Mouse (Mus musculus) small intestine, adult 2 months (tissue): Measurements from ENCODE around the gene Nphp4.

ENCODE experiments used
- CTCF ChIP-seq: fragments of 200-500 bp; IDR thresholded peaks from 2 replicates; pipeline ENCODE4 v1.5.1; 2012; ENCODE audit warnings: low read depth, mild to moderate bottlenecking, control low read depth, inconsistent platforms, low read length, moderate library complexity, mixed read lengths; ENCODE audit not compliant: insufficient replicate concordance, insufficient read length; ENCODE audit errors: extremely low read depth
- POLR2A ChIP-seq: fragments of 200-500 bp; IDR thresholded peaks from 2 replicates; pipeline ENCODE4 v1.6.1; 2012; ENCODE audit warnings: low read depth, mild to moderate bottlenecking, control low read depth, inconsistent platforms, low read length, moderate library complexity

GRCm38 (mm10) chr4:152554421-152554820 is 77.9 kb downstream of the Nphp4 start:
- no peak for TF ChIP-seq CTCF
- no peak for TF ChIP-seq POLR2A
